Mouse (Mus musculus) myocyte (in vitro differentiated cells): ENCODE measurements at regions not wholly inside any gene's neighbourhood (a gene's known extent, or its start where the extent isn't known, plus 50 kb on each side); places are given as distances from the start of the nearest gene placed in this dataset.

Experiments
- H3K27me3 ChIP-seq: one replicate; pipeline ENCODE4 v1.6.1; 2011; ENCODE audit not compliant: control insufficient read depth, insufficient read depth, insufficient read length
- H3K36me3 ChIP-seq: one replicate; pipeline ENCODE4 v1.6.1; 2011; ENCODE audit not compliant: control insufficient read depth, insufficient read depth
- H3K4me2 ChIP-seq: one replicate; pipeline ENCODE4 v1.6.1; 2011; ENCODE audit warnings: low read depth, control low read depth
- H3K4me3 ChIP-seq: one replicate; pipeline ENCODE4 v1.5.1; 2011; ENCODE audit warnings: mild to moderate bottlenecking, control low read depth, moderate library complexity
- H3K79me2 ChIP-seq: one replicate; pipeline ENCODE4 v1.6.1; 2011; ENCODE audit not compliant: control insufficient read depth, insufficient read depth
- H3ac ChIP-seq: one replicate; pipeline ENCODE4 v1.6.1; 2011; ENCODE audit not compliant: control insufficient read depth, insufficient read length
- CEBPB ChIP-seq: IDR thresholded peaks from 2 replicates; pipeline ENCODE4 v1.6.1; 2011; ENCODE audit warnings: mild to moderate bottlenecking, moderate library complexity; ENCODE audit not compliant: poor library complexity, insufficient read depth, severe bottlenecking
- E2F4 ChIP-seq: IDR thresholded peaks from one replicate; pipeline ENCODE4 v1.6.1; 2011; ENCODE audit warnings: mild to moderate bottlenecking, control low read depth, moderate library complexity; ENCODE audit not compliant: insufficient read depth
- MAX ChIP-seq: IDR thresholded peaks from one replicate; pipeline ENCODE4 v1.6.1; 2011; ENCODE audit warnings: low read depth, mild to moderate bottlenecking, control low read depth
- MYOD1 ChIP-seq, 3 experiments: IDR thresholded peaks; one replicate each; pipeline ENCODE4 v1.6.1; 2011; ENCODE audit warnings: control low read depth in 2 of 3, low read depth in 2 of 3, mild to moderate bottlenecking in 2 of 3, moderate library complexity in 1 of 3; ENCODE audit not compliant: insufficient read length in 2 of 3, control insufficient read depth in 1 of 3
- MYOG ChIP-seq, 3 experiments: IDR thresholded peaks; one replicate each; pipeline ENCODE4 v1.6.1; 2011; ENCODE audit warnings: control low read depth in 2 of 3, low read depth in 2 of 3, mild to moderate bottlenecking in 2 of 3; ENCODE audit not compliant: insufficient read length in 2 of 3, control insufficient read depth in 1 of 3, insufficient read depth in 1 of 3
- POLR2A ChIP-seq: IDR thresholded peaks from one replicate; pipeline ENCODE4 v1.6.1; 2011; ENCODE audit warnings: low read depth, mild to moderate bottlenecking, control low read depth, moderate library complexity; ENCODE audit not compliant: insufficient read length
- REST ChIP-seq: IDR thresholded peaks from one replicate; pipeline ENCODE4 v1.6.1; 2011; ENCODE audit warnings: mild to moderate bottlenecking, control low read depth, moderate library complexity; ENCODE audit not compliant: insufficient read depth, insufficient read length
- SRF ChIP-seq: IDR thresholded peaks from one replicate; pipeline ENCODE4 v1.6.1; 2011; ENCODE audit warnings: low read depth; ENCODE audit not compliant: control insufficient read depth, insufficient read length
- TCF12 ChIP-seq: IDR thresholded peaks from one replicate; pipeline ENCODE4 v1.6.1; 2011; ENCODE audit warnings: mild to moderate bottlenecking, control low read depth; ENCODE audit not compliant: poor library complexity, insufficient read depth, severe bottlenecking
- TCF3 ChIP-seq: IDR thresholded peaks from one replicate; pipeline ENCODE4 v1.6.1; 2011; ENCODE audit warnings: low read depth, control low read depth; ENCODE audit not compliant: insufficient read length
- USF1 ChIP-seq: IDR thresholded peaks from one replicate; pipeline ENCODE4 v1.6.1; 2011; ENCODE audit warnings: low read depth, mild to moderate bottlenecking, control low read depth, moderate library complexity

DNA sequence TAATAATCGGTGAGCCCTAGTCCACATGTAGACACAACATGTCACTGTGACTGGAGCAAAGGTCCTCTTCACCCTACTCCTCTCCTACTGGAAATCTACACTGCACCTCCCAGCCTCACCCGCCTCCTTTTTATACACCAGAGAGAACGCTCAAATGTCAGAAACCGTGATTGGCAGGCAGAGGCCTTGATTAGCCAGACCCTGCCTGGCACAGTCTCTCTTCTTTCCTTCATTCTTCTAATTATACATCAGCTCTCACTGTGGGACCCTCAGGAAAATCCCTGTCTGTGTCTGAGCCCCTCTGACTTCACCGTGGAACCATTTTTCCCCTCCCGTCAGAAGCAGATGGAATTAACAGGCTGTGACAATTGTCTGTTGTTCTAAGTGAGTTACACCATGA lies 248.1 kb upstream of the Slc24a5 start:
- Histone ChIP-seq H3K27me3 (no peaks in the 10 kb centered on the region), H3K4me2 (no peak overlapping the region), H3K36me3 (no peaks in the 10 kb centered on the region), H3K4me3 (no peak overlapping the region), H3ac (no peak overlapping the region), H3K79me2 (no peaks in the 10 kb centered on the region)
- no peak for TF ChIP-seq TCF12

DNA sequence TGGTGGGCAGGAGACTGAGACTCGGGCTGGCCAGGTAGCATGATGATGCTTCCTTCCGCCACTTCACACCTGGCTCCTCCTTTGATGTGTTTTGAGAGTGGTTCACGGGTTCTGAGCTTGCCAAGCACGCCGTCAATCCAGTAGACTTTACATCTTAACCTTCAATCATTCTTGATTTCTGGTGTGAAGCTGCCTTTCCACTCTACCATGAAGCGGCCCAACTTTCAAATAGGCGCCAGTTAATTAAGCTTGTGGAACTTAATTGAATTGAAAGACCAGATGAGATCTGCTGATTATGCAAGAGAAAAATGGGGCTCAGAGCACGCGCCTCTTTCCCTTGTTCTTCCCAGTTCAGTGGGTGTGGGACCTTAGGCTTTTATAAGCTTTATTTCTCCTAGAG lies 247.1 kb upstream of the Slc24a5 start:
- H3K36me3 ChIP-seq, result no peaks in the 10 kb centered on the region
- no peaks in the 10 kb centered on the region for H3K27me3 ChIP-seq
- no peak overlapping the region for H3ac ChIP-seq
- no peaks in the 10 kb centered on the region for H3K79me2 ChIP-seq
- TF ChIP-seq SRF, result no peak
- no peak for TF ChIP-seq TCF12
- TF ChIP-seq TCF3, result no peak
- TF ChIP-seq CEBPB, result no peak
- no peak for TF ChIP-seq E2F4
- TF ChIP-seq USF1, result no peak
- no peak overlapping the region for H3K4me3 ChIP-seq
- H3K4me2 ChIP-seq, result no peak overlapping the region

DNA sequence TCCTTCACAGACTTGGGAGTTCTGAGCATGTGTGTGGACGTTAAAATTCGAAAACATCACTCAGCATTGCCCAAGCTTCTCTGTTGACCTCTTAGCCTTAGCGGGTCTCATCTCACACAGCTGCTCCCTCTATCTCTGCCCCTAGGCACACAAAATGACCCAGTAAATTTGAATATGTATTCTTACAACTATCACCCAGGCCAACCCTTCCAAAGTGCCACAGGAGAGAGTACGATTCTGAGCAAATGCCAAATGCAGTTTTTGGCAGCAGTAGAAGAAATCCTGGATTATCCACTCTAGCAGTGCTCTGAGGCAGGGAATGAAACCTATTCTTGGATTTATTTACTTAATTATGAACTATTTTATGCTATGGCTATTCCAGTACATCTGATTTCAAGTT lies 246.6 kb upstream of the Slc24a5 start:
- Histone ChIP-seq H3K27me3 (no peaks in the 10 kb centered on the region), H3K36me3 (no peaks in the 10 kb centered on the region), H3K4me3 (no peak overlapping the region), H3K4me2 (no peak overlapping the region), H3ac (no peak overlapping the region), H3K79me2 (no peaks in the 10 kb centered on the region)
- TF ChIP-seq MAX (no peak), MYOD1 (IDR thresholded peaks at IDR 0.05; ENCODE audit: control insufficient read depth in 1 of 3, insufficient read length in 2 of 3, low read depth in 2 of 3) (no peak)

DNA sequence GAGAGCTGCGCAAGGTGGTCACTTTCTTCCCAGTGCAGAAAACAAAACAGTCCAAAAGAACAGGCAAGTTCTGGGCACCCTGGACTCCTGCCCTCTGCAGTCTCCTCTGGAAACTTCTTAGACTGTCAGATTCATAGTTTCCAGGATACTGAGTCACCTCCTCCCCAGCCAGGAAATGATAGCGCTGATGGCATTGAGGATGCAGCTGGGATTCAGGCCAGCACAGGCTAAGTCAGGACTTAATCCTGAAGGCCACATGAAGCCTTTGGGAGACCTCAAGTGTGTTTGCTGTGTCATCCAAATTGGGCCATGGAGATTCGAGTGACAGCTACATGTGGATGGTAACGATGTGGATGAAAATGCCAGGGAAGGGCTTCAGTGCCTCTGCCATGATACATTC lies 219.1 kb upstream of the Slc24a5 start:
- Histone ChIP-seq H3K27me3 (no peaks in the 10 kb centered on the region), H3K79me2 (no peaks in the 10 kb centered on the region), H3K36me3 (no peaks in the 10 kb centered on the region), H3K4me2 (peak overlapping the region; percentile 1), H3K4me3 (no peak overlapping the region), H3ac (no peak overlapping the region)
- TF ChIP-seq MYOD1 (IDR thresholded peaks at IDR 0.05; ENCODE audit: control insufficient read depth in 1 of 3, insufficient read length in 2 of 3, low read depth in 2 of 3) (peak in 1 of 3 experiments; percentile 54), REST (no peak)

DNA sequence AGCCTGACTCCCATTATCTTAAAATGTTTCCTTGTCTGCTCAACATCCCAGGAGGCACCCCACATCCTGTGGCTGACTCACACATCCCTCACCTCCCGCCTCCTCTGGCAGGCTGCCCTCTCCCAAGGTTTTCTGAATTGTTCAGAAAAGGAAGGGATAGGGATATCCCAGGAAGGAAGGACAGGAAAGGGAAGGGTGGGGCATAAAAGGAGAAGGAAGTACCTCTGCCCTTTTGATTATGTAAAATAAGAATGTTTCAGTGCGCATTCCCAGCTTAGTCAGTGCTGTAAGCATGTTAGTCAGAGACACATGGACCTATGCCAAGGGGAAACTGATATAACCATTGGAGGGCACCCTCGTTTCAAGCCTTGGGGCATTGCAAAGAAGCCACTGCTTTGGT lies 209.4 kb upstream of the Slc24a5 start:
- Histone ChIP-seq H3K79me2 (no peaks in the 10 kb centered on the region), H3K4me3 (no peak overlapping the region), H3K4me2 (peak overlapping the region; percentile 55), H3K27me3 (no peaks in the 10 kb centered on the region), H3K36me3 (no peaks in the 10 kb centered on the region), H3ac (no peak overlapping the region)
- TF ChIP-seq MYOD1 (IDR thresholded peaks at IDR 0.05; ENCODE audit: control insufficient read depth in 1 of 3, insufficient read length in 2 of 3, low read depth in 2 of 3) (no peak), POLR2A (no peak), MYOG (IDR thresholded peaks at IDR 0.05; ENCODE audit: control insufficient read depth in 1 of 3, insufficient read depth in 1 of 3, insufficient read length in 2 of 3, low read depth in 2 of 3) (no peak)

DNA sequence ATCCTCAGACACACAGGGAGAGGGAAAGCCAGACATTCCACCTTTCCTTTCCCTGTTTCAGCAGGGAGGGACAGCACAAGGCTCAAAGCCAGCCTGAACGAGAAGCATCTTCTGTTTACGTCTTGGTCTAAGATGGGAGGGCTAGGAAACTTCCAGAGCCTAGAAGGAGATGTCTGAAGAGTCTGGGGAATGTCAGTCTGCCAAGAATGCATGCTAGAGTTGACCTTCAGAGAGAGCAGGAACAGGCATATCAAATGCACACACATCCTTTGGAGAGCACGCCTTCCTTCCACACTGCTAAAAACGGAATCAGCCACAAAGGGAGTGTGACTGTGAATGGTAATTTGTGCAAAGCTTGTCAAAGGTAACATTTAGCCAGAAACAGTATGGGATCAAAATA lies 179.7 kb upstream of the Slc24a5 start:
- TF ChIP-seq MYOD1 (IDR thresholded peaks at IDR 0.05; ENCODE audit: control insufficient read depth in 1 of 3, insufficient read length in 2 of 3, low read depth in 2 of 3), result no peak
- no peak for TF ChIP-seq CEBPB
- no peak for TF ChIP-seq REST
- no peak for TF ChIP-seq E2F4
- no peak for TF ChIP-seq TCF3
- H3K4me2 ChIP-seq, result no peak overlapping the region
- H3K4me3 ChIP-seq, result no peak overlapping the region

DNA sequence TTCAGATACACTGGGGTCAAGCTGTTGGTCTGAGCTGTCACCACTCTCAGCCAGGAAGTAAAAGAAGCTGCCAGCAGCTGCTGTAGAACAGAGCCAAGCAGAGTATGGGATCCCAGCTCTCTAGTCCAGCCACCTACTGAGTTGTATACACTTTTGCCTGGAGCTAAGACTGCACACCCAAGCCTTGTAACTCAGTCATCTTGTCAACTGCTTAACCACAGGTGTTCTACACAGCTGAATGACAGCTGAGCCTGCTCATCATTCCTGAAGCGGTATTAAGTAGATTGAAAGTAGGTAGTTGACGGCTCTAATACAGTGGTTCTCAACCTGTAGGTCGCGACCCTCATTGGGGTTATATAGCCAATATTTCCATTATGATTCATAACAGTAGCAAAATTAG lies 172.9 kb upstream of the Slc24a5 start:
- Histone ChIP-seq H3K36me3 (no peaks in the 10 kb centered on the region), H3K4me2 (no peak overlapping the region), H3ac (no peak overlapping the region), H3K27me3 (no peaks in the 10 kb centered on the region), H3K4me3 (no peak overlapping the region), H3K79me2 (no peaks in the 10 kb centered on the region)
- TF ChIP-seq MYOG (IDR thresholded peaks at IDR 0.05; ENCODE audit: control insufficient read depth in 1 of 3, insufficient read depth in 1 of 3, insufficient read length in 2 of 3, low read depth in 2 of 3) (peak in 2 of 3 experiments; percentile 72 to 75), MYOD1 (IDR thresholded peaks at IDR 0.05; ENCODE audit: control insufficient read depth in 1 of 3, insufficient read length in 2 of 3, low read depth in 2 of 3) (peak; percentile 53 to 95 (median 68)), TCF12 (peak; percentile 84), CEBPB (no peak), MAX (no peak), E2F4 (no peak), TCF3 (peak; percentile 56)

More for the DNA sequence above, 179.7 kb upstream of the Slc24a5 start:
- no peaks in the 10 kb centered on the region for H3K36me3 ChIP-seq
- H3K79me2 ChIP-seq, result no peaks in the 10 kb centered on the region
- H3K27me3 ChIP-seq, result no peaks in the 10 kb centered on the region
- H3ac ChIP-seq, result no peak overlapping the region
